In the genomic region with DNA sequence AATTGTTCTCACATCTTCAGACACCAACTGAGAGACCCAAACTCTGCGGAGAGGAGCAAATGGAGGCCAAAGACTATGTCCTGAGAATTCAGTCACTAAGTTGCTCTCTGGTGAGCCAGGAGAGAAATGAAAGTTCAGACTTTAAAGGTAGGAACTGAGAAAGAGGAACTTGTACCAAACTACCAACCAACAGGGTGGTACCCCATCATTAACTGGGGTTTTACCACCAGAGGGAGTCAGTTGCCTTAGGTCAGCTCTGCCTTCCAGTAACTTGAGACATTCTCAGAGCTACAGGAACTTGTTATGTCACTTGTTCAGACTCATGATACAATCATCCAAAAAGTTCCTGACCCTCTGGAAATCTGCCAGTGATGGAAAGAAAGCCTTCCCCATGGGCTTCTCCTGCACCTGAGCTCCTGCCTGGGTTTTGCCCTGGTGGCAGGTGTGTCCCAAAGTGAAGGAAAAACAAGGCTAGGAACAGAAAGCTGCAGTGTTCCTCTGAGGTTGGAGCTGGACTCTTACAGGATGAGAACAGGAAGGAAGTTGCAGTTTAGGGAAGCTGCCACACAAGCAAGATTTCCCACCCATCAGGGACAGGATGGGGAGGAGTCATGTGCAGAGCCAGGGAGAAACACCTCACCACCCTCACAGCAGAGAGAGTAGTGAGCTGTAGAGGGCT, we compare ENCODE assay signal across 8 mouse cellular contexts. TPM values are rescaled to one million over a fixed set of nuclear protein-coding genes. Genes with fewer than 3 reads are reported as not detected.
DNase-seq lines count a peak whose midpoint lies in the region; ATAC-seq and TF ChIP-seq lines count a peak whose summit lies in the region.

Gene Trim30b, minus strand, starts transcription at position 149 of the 679 bp plus-strand sequence.

- 74% methylated on average over 1 of the region's 1 CpGs for WGBS in embryonic facial prominence, embryonic 14.5 days
- WGBS in forebrain, postnatal 0 days, result 59% methylated on average over 1 of the region's 1 CpGs

- no peaks in the 10 kb centered on the region for H3K27me3 ChIP-seq in embryonic facial prominence, embryonic 14.5 days (replicated peaks; ENCODE audit: control insufficient read depth, insufficient read depth, low read length)
- no peaks in the 10 kb centered on the region for H3K27me3 ChIP-seq in forebrain, postnatal 0 days (ENCODE audit: insufficient read depth, low read length)

- ATAC-seq in embryonic facial prominence, embryonic 14.5 days (ENCODE audit: low read depth), result no peak
- no peak for ATAC-seq in forebrain, postnatal 0 days

- peak; percentile 12 for DNase-seq in adrenal gland, adult 2 months
- DNase-seq in adrenal gland, postnatal 4 days (ENCODE audit: low spot score in 2 of 2), result no peak
- DNase-seq in 3134 (ENCODE audit: extremely low read depth, insufficient read length, low spot score), result peak; percentile 23
- peak; percentile 3 for DNase-seq in embryonic facial prominence, embryonic 14.5 days (ENCODE audit: low spot score)
- peak; percentile 13 for DNase-seq in lung, postnatal 14 days
- DNase-seq in forebrain, postnatal 0 days, result no peak
- no peak for DNase-seq in urinary bladder, adult 2 months (ENCODE audit: low spot score)
- DNase-seq in cerebellum, postnatal 36 days, result no peak

- H3K9me3 ChIP-seq in embryonic facial prominence, embryonic 14.5 days (ENCODE audit: control insufficient read depth, low read length), result no peaks in the 10 kb centered on the region
- H3K9me3 ChIP-seq in forebrain, postnatal 0 days (ENCODE audit: low read length), result no peaks in the 10 kb centered on the region

- no peaks in the 10 kb centered on the region for H3K36me3 ChIP-seq in embryonic facial prominence, embryonic 14.5 days (ENCODE audit: control insufficient read depth, insufficient read depth, low read length)
- H3K36me3 ChIP-seq in forebrain, postnatal 0 days (ENCODE audit: insufficient read depth), result no peaks in the 10 kb centered on the region

- H3K27ac ChIP-seq in embryonic facial prominence, embryonic 14.5 days (replicated peaks; ENCODE audit: low read depth, low read length), result no peak within 1 kb of the TSS
- H3K27ac ChIP-seq in forebrain, postnatal 0 days (ENCODE audit: low read depth, low read length), result no peak within 1 kb of the TSS

- H3K9ac ChIP-seq in embryonic facial prominence, embryonic 14.5 days (ENCODE audit: low read depth, low read length), result no peak within 1 kb of the TSS
- H3K9ac ChIP-seq in forebrain, postnatal 0 days, result no peak within 1 kb of the TSS

- H3K4me2 ChIP-seq in embryonic facial prominence, embryonic 14.5 days (ENCODE audit: low read depth, low read length), result no peak within 1 kb of the TSS
- H3K4me2 ChIP-seq in forebrain, postnatal 0 days (ENCODE audit: low read depth), result no peak within 1 kb of the TSS

- TF ChIP-seq CTCF in forebrain, postnatal 0 days (IDR thresholded peaks at IDR 0.05; ENCODE audit: low read depth), result no peak

- no peak within 1 kb of the TSS for H3K4me3 ChIP-seq in embryonic facial prominence, embryonic 14.5 days (ENCODE audit: low read depth, low read length)
- H3K4me3 ChIP-seq in forebrain, postnatal 0 days (ENCODE audit: low read depth, low read length), result no peak within 1 kb of the TSS

- H3K4me1 ChIP-seq in embryonic facial prominence, embryonic 14.5 days (ENCODE audit: control insufficient read depth, insufficient read depth, low read length), result no peaks in the 10 kb centered on the region
- H3K4me1 ChIP-seq in forebrain, postnatal 0 days (ENCODE audit: insufficient read depth), result no peaks in the 10 kb centered on the region

RNA-seq across cellular contexts. Expression of gene Trim30b, which starts in this region (rescaled TPM):
- total RNA-seq in adrenal gland, adult 2 months (2021), result under 1 TPM; 0.09 to 0.17 TPM
- polyA plus RNA-seq in adrenal gland, adult 2 months (2012; rRNA removed), result not detected in 2 replicates
- total RNA-seq in adrenal gland, postnatal 4 days (2021), result not detected
- 0.29 TPM in 1 of 2 replicates, not detected in the other for polyA plus RNA-seq in embryonic facial prominence, embryonic 14.5 days (2014; fragmentation: Nextera tagmentation; extraction: Ambion mirVana)
- total RNA-seq in forebrain, postnatal 0 days (2014; rRNA removed), result 0.10 TPM in 1 of 2 replicates, not detected in the other
- polyA plus RNA-seq in forebrain, postnatal 0 days (2015; fragmentation: Nextera tagmentation; extraction: Ambion mirVana), result 0.04 and 0.13 TPM in 2 replicates
- polyA plus RNA-seq in urinary bladder, adult 2 months (2012; rRNA removed), result 0.29 and 0.32 TPM in 2 replicates

Comparison
In these comparisons a context has a peak if more than half of its experiments do, and no peak if none do; other contexts are left out.
1. Peak in DNase-seq in adrenal gland, adult 2 months; RNA of the gene not detected or under 1 TPM.
2. Peak in DNase-seq in embryonic facial prominence, embryonic 14.5 days; RNA of the gene not detected or under 1 TPM.
3. DNase-seq: peak in 3134 (single experiment) and lung, postnatal 14 days (single experiment); none in adrenal gland, postnatal 4 days (0 of 2), forebrain, postnatal 0 days (single experiment), urinary bladder, adult 2 months (single experiment) and cerebellum, postnatal 36 days (0 of 2).